Mouse (Mus musculus) CH12.LX (cell line): ENCODE data around the gene Gm20388.

Experiments
- CHD2 ChIP-seq: IDR thresholded peaks from 2 replicates; pipeline ENCODE4 v1.6.1; 2011; ENCODE audit warnings: low read length, improper control_type of control experiment
- CTCF ChIP-seq, 2 experiments: IDR thresholded peaks in 1 of 2; conservative IDR thresholded peaks in 1 of 2; 2 replicates each; pipeline ENCODE4 v1.5.1; 2011 to 2012; ENCODE audit warnings: low read depth in 2 of 2, low read length in 2 of 2, improper control_type of control experiment in 1 of 2, inconsistent platforms in 1 of 2, mild to moderate bottlenecking in 1 of 2, moderate library complexity in 1 of 2
- E2F4 ChIP-seq: IDR thresholded peaks from 2 replicates; pipeline ENCODE4 v1.6.1; 2011; ENCODE audit warnings: low read depth, low read length, improper control_type of control experiment; ENCODE audit not compliant: insufficient replicate concordance
- EP300 ChIP-seq: IDR thresholded peaks from 2 replicates; pipeline ENCODE4 v1.6.1; 2011; ENCODE audit warnings: low read length, improper control_type of control experiment
- MAX ChIP-seq: IDR thresholded peaks from 2 replicates; pipeline ENCODE4 v1.6.1; 2011; ENCODE audit warnings: low read length, improper control_type of control experiment
- NELFE ChIP-seq: IDR thresholded peaks from 2 replicates; pipeline ENCODE4 v1.6.1; 2011; ENCODE audit warnings: low read depth, low read length, improper control_type of control experiment
- NRF1 ChIP-seq: IDR thresholded peaks from 2 replicates; pipeline ENCODE4 v1.6.1; 2014; ENCODE audit warnings: low read depth, mild to moderate bottlenecking, inconsistent platforms, low read length, improper control_type of control experiment, moderate library complexity
- POLR2A ChIP-seq: IDR thresholded peaks from 2 replicates; pipeline ENCODE4 v1.6.1; 2011; ENCODE audit warnings: low read depth, mild to moderate bottlenecking, improper control_type of control experiment, low read length
- POLR2AphosphoS2 ChIP-seq: IDR thresholded peaks from 2 replicates; pipeline ENCODE4 v1.6.1; 2011; ENCODE audit warnings: low read depth, low read length, improper control_type of control experiment
- SIN3A ChIP-seq: IDR thresholded peaks from 2 replicates; pipeline ENCODE4 v1.6.1; 2012; ENCODE audit warnings: low read length, improper control_type of control experiment, inconsistent platforms
- TCF12 ChIP-seq: IDR thresholded peaks from 2 replicates; pipeline ENCODE4 v1.6.1; 2014; ENCODE audit warnings: low read depth, mild to moderate bottlenecking, inconsistent platforms, low read length, improper control_type of control experiment
- UBTF ChIP-seq: IDR thresholded peaks from 2 replicates; pipeline ENCODE4 v1.6.1; 2012; ENCODE audit warnings: low read depth, mild to moderate bottlenecking, inconsistent platforms, low read length, improper control_type of control experiment, moderate library complexity

- TF ChIP-seq POLR2A (no peak), NRF1 (no peak), POLR2AphosphoS2 (no peak), CTCF (conservative IDR thresholded peaks at IDR 0.05 in 1 of 2, IDR thresholded peaks at IDR 0.05 in 1 of 2; ENCODE audit: low read depth in 2 of 2, low read length in 2 of 2) (no peak), CHD2 (no peak), E2F4 (no peak), SIN3A (no peak), MAX (no peak), TCF12 (no peak), UBTF (no peak), EP300 (no peak), NELFE (no peak)
These were observed 2607.0 kb downstream of the Gm20388 start for GRCm38 (mm10) chr8:122517541-122518190.
